22 mouse cellular contexts compared by ENCODE assay signal in genomic region chr15:86476483-86476882, GRCm38 (mm10).
DNase-seq lines count a peak whose midpoint lies in the region; ATAC-seq lines count a peak whose summit lies in the region.
"Had no signal": no experiment of that assay in that cellular context is flagged by ENCODE, and none has a peak within 500 bp of the region (broad histone marks: within the 10 kb centered on the region; RNA-seq: fewer than 3 reads in every experiment).

No protein-coding gene starts in this region.

- intact Hi-C loops in left cerebral cortex, postnatal 10 days (cut with DNase I) = no loop called here

- no peak overlapping the region for H3K4me2 ChIP-seq in hindbrain, embryonic 12.5 days (replicated peaks)
- H3K4me2 ChIP-seq in hindbrain, embryonic 16.5 days (ENCODE audit: low read length) = no peak overlapping the region
- H3K4me2 ChIP-seq in limb, embryonic 12.5 days = no peak overlapping the region
- no peak overlapping the region for H3K4me2 ChIP-seq in liver, embryonic 12.5 days
- H3K4me2 ChIP-seq: forebrain, embryonic 13.5 days; heart, embryonic 12.5 days; hindbrain, embryonic 15.5 days; limb, embryonic 15.5 days; neural tube, embryonic 15.5 days had no signal

- no peaks in the 10 kb centered on the region for H3K27me3 ChIP-seq in hindbrain, embryonic 12.5 days
- no peaks in the 10 kb centered on the region for H3K27me3 ChIP-seq in hindbrain, embryonic 16.5 days (replicated peaks; ENCODE audit: control insufficient read depth, insufficient read depth, low read length)
- no peaks in the 10 kb centered on the region; the same call in 1 of the 2 replicates for H3K27me3 ChIP-seq in limb, embryonic 12.5 days
- H3K27me3 ChIP-seq in liver, embryonic 12.5 days (replicated peaks) = no peaks in the 10 kb centered on the region
- H3K27me3 ChIP-seq: CH12.LX; forebrain, embryonic 13.5 days; hindbrain, embryonic 15.5 days; limb, embryonic 15.5 days had no signal

- H3K4me3 ChIP-seq in hindbrain, embryonic 12.5 days = no peak overlapping the region
- H3K4me3 ChIP-seq in hindbrain, embryonic 16.5 days (ENCODE audit: low read length) = no peak overlapping the region
- no peak overlapping the region for H3K4me3 ChIP-seq in limb, embryonic 12.5 days (replicated peaks)
- no peak overlapping the region for H3K4me3 ChIP-seq in liver, embryonic 12.5 days
- H3K4me3 ChIP-seq: forebrain, embryonic 13.5 days; heart, embryonic 12.5 days; hindbrain, embryonic 15.5 days; limb, embryonic 15.5 days; neural tube, embryonic 15.5 days had no signal

- 51% methylated on average over 6 of the region's 6 CpGs for WGBS in hindbrain, embryonic 12.5 days
- 61% methylated on average over 6 of the region's 6 CpGs for WGBS in hindbrain, embryonic 16.5 days
- 74% methylated on average over 6 of the region's 6 CpGs for WGBS in limb, embryonic 12.5 days
- WGBS in liver, embryonic 12.5 days (ENCODE audit: insufficient replicate concordance) = 83% methylated on average over 6 of the region's 6 CpGs

- peak; percentile 28 for DNase-seq in left cerebral cortex, adult 11 months (ENCODE audit: low spot score)
- DNase-seq in left cerebral cortex, postnatal 10 days (ENCODE audit: extremely low spot score in 1 of 2, low spot score in 2 of 2) = no peak
- DNase-seq in fat pad, adult 2 months (ENCODE audit: extremely low read depth, low read depth, low spot score) = peak; percentile 18
- DNase-seq in spleen, adult 18-20 months = no peak
- DNase-seq: adrenal gland, postnatal 36 days; cerebellum, adult 2 months; heart, postnatal 14 days; kidney, adult 18-20 months; kidney, postnatal 36 days; midbrain, embryonic 14.5 days; thymus, postnatal 36 days had no signal

- peak overlapping the region; percentile 13; the same call in 1 of the 2 replicates for H3K27ac ChIP-seq in hindbrain, embryonic 12.5 days
- H3K27ac ChIP-seq in hindbrain, embryonic 16.5 days (ENCODE audit: low read depth, low read length) = no peak overlapping the region
- H3K27ac ChIP-seq in limb, embryonic 12.5 days = peak overlapping the region; percentile 42; the same call in 1 of the 2 replicates
- no peak overlapping the region for H3K27ac ChIP-seq in liver, embryonic 12.5 days
- H3K27ac ChIP-seq: hindbrain, embryonic 15.5 days; limb, embryonic 15.5 days had no signal

- H3K9ac ChIP-seq in hindbrain, embryonic 12.5 days = no peak overlapping the region
- H3K9ac ChIP-seq in hindbrain, embryonic 16.5 days (ENCODE audit: low read depth, low read length) = no peak overlapping the region
- no peak overlapping the region for H3K9ac ChIP-seq in limb, embryonic 12.5 days (replicated peaks)
- H3K9ac ChIP-seq in liver, embryonic 12.5 days = no peak overlapping the region
- H3K9ac ChIP-seq: forebrain, embryonic 13.5 days; heart, embryonic 12.5 days; hindbrain, embryonic 15.5 days; limb, embryonic 15.5 days; neural tube, embryonic 15.5 days had no signal

- H3K9me3 ChIP-seq in hindbrain, embryonic 12.5 days (replicated peaks) = no peaks in the 10 kb centered on the region
- no peaks in the 10 kb centered on the region for H3K9me3 ChIP-seq in hindbrain, embryonic 16.5 days (ENCODE audit: control insufficient read depth, low read length)
- H3K9me3 ChIP-seq in limb, embryonic 12.5 days = no peaks in the 10 kb centered on the region
- H3K9me3 ChIP-seq in liver, embryonic 12.5 days (replicated peaks) = no peaks in the 10 kb centered on the region
- H3K9me3 ChIP-seq: forebrain, embryonic 13.5 days; heart, embryonic 12.5 days; hindbrain, embryonic 15.5 days; limb, embryonic 15.5 days; neural tube, embryonic 15.5 days had no signal

- no peaks in the 10 kb centered on the region for H3K36me3 ChIP-seq in hindbrain, embryonic 12.5 days
- H3K36me3 ChIP-seq in hindbrain, embryonic 16.5 days (ENCODE audit: control insufficient read depth, insufficient read depth, low read length) = no peaks in the 10 kb centered on the region
- H3K36me3 ChIP-seq in limb, embryonic 12.5 days = no peaks in the 10 kb centered on the region
- no peaks in the 10 kb centered on the region for H3K36me3 ChIP-seq in liver, embryonic 12.5 days
- H3K36me3 ChIP-seq: heart, embryonic 12.5 days; hindbrain, embryonic 15.5 days; limb, embryonic 15.5 days; neural tube, embryonic 15.5 days had no signal

- no peak for ATAC-seq in hindbrain, embryonic 12.5 days (ENCODE audit: low FRiP score)
- ATAC-seq in hindbrain, embryonic 16.5 days = no peak
- no peak for ATAC-seq in limb, embryonic 12.5 days (ENCODE audit: insufficient number of reproducible peaks, insufficient read depth, low FRiP score, low TSS enrichment, low read depth)
- no peak for ATAC-seq in liver, embryonic 12.5 days
- ATAC-seq: forebrain, embryonic 13.5 days; lung, postnatal 0 days had no signal

- peaks cover 45% of the 10 kb centered on the region for H3K4me1 ChIP-seq in hindbrain, embryonic 12.5 days
- peaks cover 16% of the 10 kb centered on the region for H3K4me1 ChIP-seq in hindbrain, embryonic 16.5 days (ENCODE audit: control insufficient read depth, insufficient read depth, low read depth, low read length)
- H3K4me1 ChIP-seq in limb, embryonic 12.5 days (replicated peaks) = peaks cover 68% of the 10 kb centered on the region
- peaks cover 11% of the 10 kb centered on the region; the same call in 1 of the 2 replicates for H3K4me1 ChIP-seq in liver, embryonic 12.5 days

Comparison
In these comparisons a context has a peak if more than half of its experiments do, and no peak if none do; other contexts are left out.
1. H3K27ac ChIP-seq: peak in hindbrain, embryonic 12.5 days (single experiment) and limb, embryonic 12.5 days (single experiment); none in hindbrain, embryonic 16.5 days (single experiment) and liver, embryonic 12.5 days (single experiment).
2. DNase-seq: peak in left cerebral cortex, adult 11 months (single experiment) and fat pad, adult 2 months (single experiment); none in left cerebral cortex, postnatal 10 days (0 of 2) and spleen, adult 18-20 months (0 of 2).